Mouse (Mus musculus): ENCODE measurements around the gene Ptpre. TPM values are rescaled to one million over a fixed set of nuclear protein-coding genes. Genes with fewer than 3 reads are reported as not detected.

Gene Ptpre
- polyA plus RNA-seq, 1 experiment from 2014 or later = 3.4 TPM

DNA sequence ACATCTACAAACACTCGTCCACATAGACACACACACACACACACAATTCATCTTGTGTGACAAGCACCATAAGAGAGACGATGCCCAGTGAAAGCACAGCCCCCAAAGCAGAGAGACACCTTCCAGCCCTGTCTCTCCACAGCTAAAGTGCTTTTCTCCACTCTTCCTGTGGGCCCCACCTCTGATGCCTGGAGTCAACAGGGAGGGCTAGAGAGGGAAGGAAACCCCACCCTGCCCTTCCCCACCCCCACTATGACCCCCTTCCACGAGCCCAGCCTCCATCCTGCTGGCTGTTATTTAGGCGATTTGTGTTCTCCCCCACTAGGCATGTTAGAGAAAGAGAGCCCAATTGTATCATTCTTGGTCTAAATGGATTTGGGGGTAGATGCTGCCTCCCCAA, 49.1 kb downstream of the Ptpre start:
- no peaks in the 10 kb centered on the region for H3K36me3 ChIP-seq
- no peaks in the 10 kb centered on the region for H3K9me3 ChIP-seq
- no peak overlapping the region for H3K4me2 ChIP-seq (replicated peaks)
- ATAC-seq (replicated peaks) = no peak
- WGBS = 45% methylated on average over 4 of the region's 4 CpGs
- peaks cover 3% of the 10 kb centered on the region; the same call in 1 of the 2 replicates for H3K4me1 ChIP-seq
- H3K4me3 ChIP-seq = no peak overlapping the region
- no peak overlapping the region for H3K9ac ChIP-seq (replicated peaks)
- no peak overlapping the region for H3K27ac ChIP-seq (replicated peaks)
- no peaks in the 10 kb centered on the region for H3K27me3 ChIP-seq

DNA sequence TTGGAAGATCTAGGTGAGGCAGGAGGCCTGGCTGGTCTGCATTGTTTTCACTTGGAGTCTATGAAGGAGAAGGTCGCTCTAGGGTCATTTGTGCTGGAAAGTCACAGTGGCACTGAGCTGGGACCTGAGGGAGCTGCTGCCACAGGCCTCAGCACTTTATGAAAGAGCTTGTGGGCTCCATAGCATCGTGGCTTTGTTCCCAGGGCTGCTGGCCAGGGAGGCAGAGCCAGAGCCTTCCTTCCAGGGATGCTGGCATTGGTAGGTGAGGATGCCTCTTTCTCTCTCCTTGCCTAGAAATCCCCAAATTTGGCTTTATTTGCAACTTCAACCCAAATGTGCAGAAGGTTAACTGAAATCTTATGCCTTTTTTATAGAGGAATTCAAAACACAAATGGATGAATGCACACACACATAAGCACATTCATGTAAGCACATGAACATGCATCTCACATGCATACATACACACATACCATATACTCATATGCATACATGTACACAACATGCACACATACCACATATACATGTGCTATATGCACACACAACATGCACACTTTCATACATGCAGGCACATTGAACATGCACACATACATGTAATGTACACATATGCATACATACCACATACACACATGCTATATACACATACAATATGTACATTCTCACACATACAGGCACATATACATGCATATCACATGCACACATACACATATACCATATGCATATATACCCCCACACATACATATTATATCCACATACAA, 50.7 kb downstream of the Ptpre start:
- H3K27me3 ChIP-seq = no peaks in the 10 kb centered on the region
- no peak overlapping the region for H3K9ac ChIP-seq (replicated peaks)
- no peak for ATAC-seq (replicated peaks)
- H3K36me3 ChIP-seq = no peaks in the 10 kb centered on the region
- WGBS = 45% methylated on average over 2 of the region's 2 CpGs
- H3K27ac ChIP-seq (replicated peaks) = no peak overlapping the region
- peaks cover 3% of the 10 kb centered on the region; the same call in 1 of the 2 replicates for H3K4me1 ChIP-seq
- no peak overlapping the region for H3K4me3 ChIP-seq
- H3K9me3 ChIP-seq = no peaks in the 10 kb centered on the region
- no peak overlapping the region for H3K4me2 ChIP-seq (replicated peaks)

DNA sequence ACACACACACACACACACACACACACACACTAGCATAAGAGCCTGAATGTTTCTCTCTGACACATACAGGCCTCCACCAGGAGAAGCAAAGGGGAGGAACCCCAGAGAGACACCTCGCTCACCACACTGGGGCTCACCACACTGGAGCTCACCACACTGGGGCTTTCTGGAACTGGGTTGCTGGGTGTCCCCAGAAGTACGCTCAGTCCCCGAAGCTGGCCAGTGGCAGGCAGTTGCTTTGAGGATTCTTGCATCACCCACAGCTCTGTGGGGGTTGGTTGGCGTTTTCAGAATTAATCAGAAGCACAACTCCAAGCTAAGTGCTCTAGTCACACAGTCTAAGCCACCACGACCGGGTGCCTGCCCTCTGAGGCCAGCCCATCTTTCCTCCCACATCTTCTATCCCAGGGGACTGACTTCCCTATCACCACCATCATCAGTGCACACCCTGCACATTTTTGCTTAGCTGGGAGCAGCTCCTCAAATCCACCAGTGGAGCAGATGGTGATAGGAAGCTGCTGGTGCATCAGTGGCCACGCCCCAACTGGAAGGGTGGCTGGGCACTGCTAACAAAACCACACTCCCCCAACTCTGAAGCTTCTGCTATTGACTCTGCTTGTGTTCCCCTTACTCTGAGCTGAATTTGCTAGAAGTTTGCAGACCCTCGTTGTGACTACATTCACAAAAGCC, 51.5 kb downstream of the Ptpre start:
- no peak for ATAC-seq (replicated peaks)
- Histone ChIP-seq H3K9me3 (no peaks in the 10 kb centered on the region), H3K36me3 (no peaks in the 10 kb centered on the region), H3K4me2 (replicated peaks) (no peak overlapping the region), H3K4me3 (no peak overlapping the region), H3K27me3 (no peaks in the 10 kb centered on the region), H3K9ac (replicated peaks) (no peak overlapping the region), H3K27ac (replicated peaks) (no peak overlapping the region), H3K4me1 (peaks cover 3% of the 10 kb centered on the region; the same call in 1 of the 2 replicates)
- WGBS = 82% methylated on average over 8 of the region's 8 CpGs

DNA sequence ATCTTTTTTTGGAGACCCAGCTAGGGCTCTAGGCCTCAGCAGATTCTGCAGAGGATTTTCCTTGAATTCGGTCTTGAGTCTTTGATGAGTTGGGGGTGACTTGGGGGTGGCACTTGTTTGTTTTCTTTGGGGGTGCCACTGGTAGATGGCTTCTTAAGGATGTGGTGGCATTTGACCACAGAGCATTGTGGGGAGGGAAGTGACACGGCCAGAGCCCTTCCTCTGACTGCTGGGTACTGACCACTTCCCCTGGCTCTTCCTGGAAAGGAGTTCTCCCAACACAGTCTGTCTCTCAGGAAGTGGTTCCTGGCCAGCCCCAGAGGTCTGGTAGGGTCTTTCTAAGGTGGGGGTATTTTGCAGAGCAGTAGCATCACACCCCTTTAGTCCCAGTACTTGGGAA, 54.2 kb downstream of the Ptpre start:
- H3K4me3 ChIP-seq = no peak overlapping the region
- H3K9ac ChIP-seq (replicated peaks) = no peak overlapping the region
- WGBS = 94% methylated on average over 2 of the region's 2 CpGs
- no peaks in the 10 kb centered on the region for H3K27me3 ChIP-seq
- no peak for ATAC-seq (replicated peaks)
- no peak overlapping the region for H3K4me2 ChIP-seq (replicated peaks)
- no peaks in the 10 kb centered on the region for H3K9me3 ChIP-seq
- H3K27ac ChIP-seq (replicated peaks) = no peak overlapping the region
- H3K4me1 ChIP-seq = peaks cover 6% of the 10 kb centered on the region
- H3K36me3 ChIP-seq = no peaks in the 10 kb centered on the region

DNA sequence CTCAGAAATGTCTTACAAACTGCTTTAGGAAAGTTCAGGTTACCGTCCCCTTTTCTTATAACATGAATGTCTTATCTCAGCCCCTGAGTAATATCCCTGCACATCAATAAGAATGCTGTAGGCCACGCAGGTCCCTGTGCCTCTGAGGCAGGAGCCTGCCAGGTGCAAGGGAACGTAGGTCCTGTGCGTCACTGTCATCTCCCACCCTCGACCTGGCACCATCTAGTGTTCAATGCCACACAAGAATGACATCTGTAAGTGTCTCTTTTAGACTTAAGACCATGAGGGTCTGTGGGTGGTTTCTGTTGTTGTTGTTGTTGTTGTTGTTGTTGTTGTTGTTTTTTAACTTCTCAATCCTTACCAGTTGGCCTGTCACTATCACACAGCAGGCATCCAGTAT, 56.0 kb downstream of the Ptpre start:
- WGBS = 77% methylated on average over 5 of the region's 5 CpGs
- H3K27ac ChIP-seq (replicated peaks) = no peak overlapping the region
- H3K4me3 ChIP-seq = no peak overlapping the region
- no peaks in the 10 kb centered on the region for H3K27me3 ChIP-seq
- ATAC-seq (replicated peaks) = no peak
- no peak overlapping the region for H3K4me2 ChIP-seq (replicated peaks)
- no peaks in the 10 kb centered on the region for H3K36me3 ChIP-seq
- H3K4me1 ChIP-seq = peaks cover 15% of the 10 kb centered on the region
- no peak overlapping the region for H3K9ac ChIP-seq (replicated peaks)
- H3K9me3 ChIP-seq = no peaks in the 10 kb centered on the region

DNA sequence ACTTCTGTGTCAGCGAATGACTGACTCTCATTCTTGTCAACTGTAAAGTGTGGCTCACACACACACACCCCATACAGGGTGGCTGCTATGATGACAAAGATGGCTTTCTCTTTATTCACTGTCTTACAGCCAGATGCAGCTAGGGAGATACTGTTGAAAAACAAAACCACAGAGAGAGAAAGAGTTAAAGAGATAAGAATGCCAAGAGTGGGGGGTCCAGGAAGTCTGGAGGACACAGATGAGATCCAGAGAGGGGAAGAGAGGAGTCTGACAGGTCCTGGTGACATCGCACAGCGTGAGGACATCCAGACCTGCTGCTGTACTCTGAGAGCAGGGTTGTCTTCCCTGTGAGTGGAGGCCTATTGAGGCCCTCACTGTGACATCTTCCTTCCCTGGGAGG, 56.5 kb downstream of the Ptpre start:
- Histone ChIP-seq H3K9ac (replicated peaks) (no peak overlapping the region), H3K9me3 (no peaks in the 10 kb centered on the region), H3K4me3 (no peak overlapping the region), H3K4me2 (replicated peaks) (no peak overlapping the region), H3K27me3 (no peaks in the 10 kb centered on the region), H3K4me1 (peaks cover 15% of the 10 kb centered on the region), H3K27ac (replicated peaks) (no peak overlapping the region), H3K36me3 (no peaks in the 10 kb centered on the region)
- no peak for ATAC-seq (replicated peaks)
- 94% methylated on average over 3 of the region's 3 CpGs for WGBS

DNA sequence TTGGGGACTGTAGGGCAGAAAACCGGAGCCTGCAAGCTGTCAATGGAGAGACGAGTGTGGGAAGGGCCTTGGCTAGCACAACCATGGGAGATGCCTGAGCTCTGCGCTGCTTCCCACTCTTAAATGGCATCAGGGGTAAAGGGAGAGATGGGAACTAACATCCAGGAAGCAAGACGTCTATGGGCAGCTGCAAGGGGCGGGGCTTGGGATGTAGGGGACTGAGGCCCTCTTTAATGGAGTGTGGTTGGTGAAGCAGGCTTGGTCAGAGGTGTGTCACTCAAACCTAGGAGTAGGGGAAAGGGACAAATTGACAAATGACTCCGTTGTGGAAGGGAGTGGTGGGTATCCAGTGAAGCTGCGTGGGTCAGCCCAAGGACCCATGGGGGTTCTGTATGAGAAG, 57.4 kb downstream of the Ptpre start:
- Histone ChIP-seq H3K36me3 (no peaks in the 10 kb centered on the region), H3K9ac (replicated peaks) (no peak overlapping the region)
- 74% methylated on average over 7 of the region's 7 CpGs for WGBS

DNA sequence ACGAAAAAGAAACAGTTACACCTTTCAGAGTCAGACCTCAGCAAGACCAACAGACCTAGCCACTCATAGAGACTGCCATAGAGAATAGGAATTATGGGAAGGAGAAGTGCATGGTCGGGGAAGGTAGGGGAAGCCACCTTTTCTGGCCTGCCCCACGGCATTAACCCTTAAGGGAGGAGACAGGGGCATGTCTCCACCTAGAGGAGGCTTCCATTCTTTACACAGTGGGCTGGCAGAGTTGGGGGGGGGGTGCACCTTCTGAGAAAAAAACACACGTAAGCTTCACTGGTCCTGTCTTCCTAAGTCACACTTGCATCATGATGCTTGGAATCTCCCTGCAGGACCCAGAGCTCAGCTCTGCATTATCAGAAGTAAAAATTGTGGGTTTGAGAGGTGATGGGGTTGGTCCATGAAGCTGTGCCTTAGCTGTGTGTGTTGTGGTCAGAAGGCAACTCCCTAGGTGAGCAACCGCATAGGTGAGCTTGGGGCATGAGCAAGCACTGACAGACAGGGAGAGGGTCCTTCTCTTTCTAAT, 58.4 kb downstream of the Ptpre start:
- H3K9me3 ChIP-seq = no peaks in the 10 kb centered on the region
- H3K4me1 ChIP-seq = peaks cover 15% of the 10 kb centered on the region
- ATAC-seq (replicated peaks) = no peak
- no peak overlapping the region for H3K27ac ChIP-seq (replicated peaks)
- no peak overlapping the region for H3K9ac ChIP-seq (replicated peaks)
- H3K27me3 ChIP-seq = no peaks in the 10 kb centered on the region
- H3K4me2 ChIP-seq (replicated peaks) = no peak overlapping the region
- 45% methylated on average over 5 of the region's 5 CpGs for WGBS
- no peak overlapping the region for H3K4me3 ChIP-seq
- H3K36me3 ChIP-seq = no peaks in the 10 kb centered on the region

More for the DNA sequence above, 57.4 kb downstream of the Ptpre start:
- Histone ChIP-seq H3K4me2 (replicated peaks) (no peak overlapping the region), H3K27ac (replicated peaks) (no peak overlapping the region), H3K9me3 (no peaks in the 10 kb centered on the region), H3K4me3 (no peak overlapping the region), H3K27me3 (no peaks in the 10 kb centered on the region), H3K4me1 (peaks cover 15% of the 10 kb centered on the region)
- ATAC-seq (replicated peaks) = no peak

DNA sequence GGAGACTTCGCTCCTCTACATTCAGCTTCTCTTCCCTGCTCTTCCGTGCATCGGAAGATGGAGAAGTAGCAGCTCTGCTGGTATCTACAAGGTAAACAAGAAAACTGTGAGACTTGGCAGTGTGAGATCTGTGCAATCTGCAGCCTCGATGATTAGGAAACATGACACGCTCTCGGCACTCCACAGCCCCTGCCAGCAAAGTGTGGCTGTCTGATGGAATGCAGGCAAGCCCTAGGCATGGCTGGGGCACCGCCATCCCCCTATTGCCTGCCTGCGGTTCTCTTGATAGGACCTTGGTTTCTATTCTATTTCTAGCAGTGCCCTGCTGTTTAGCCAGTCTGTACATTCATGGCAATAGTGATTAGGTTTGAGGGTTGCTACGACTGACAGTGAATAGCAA, 59.7 kb downstream of the Ptpre start:
- Histone ChIP-seq H3K27me3 (no peaks in the 10 kb centered on the region), H3K4me3 (no peak overlapping the region), H3K36me3 (no peaks in the 10 kb centered on the region), H3K4me1 (peaks cover 15% of the 10 kb centered on the region), H3K9ac (replicated peaks) (no peak overlapping the region), H3K4me2 (replicated peaks) (no peak overlapping the region), H3K9me3 (no peaks in the 10 kb centered on the region), H3K27ac (replicated peaks) (peak overlapping the region; percentile 43; the same call in 1 of the 2 replicates)
- ATAC-seq (replicated peaks) = no peak; the same call in 1 of the 2 replicates
- 41% methylated on average over 9 of the region's 9 CpGs for whole genome bisulfite sequencing

DNA sequence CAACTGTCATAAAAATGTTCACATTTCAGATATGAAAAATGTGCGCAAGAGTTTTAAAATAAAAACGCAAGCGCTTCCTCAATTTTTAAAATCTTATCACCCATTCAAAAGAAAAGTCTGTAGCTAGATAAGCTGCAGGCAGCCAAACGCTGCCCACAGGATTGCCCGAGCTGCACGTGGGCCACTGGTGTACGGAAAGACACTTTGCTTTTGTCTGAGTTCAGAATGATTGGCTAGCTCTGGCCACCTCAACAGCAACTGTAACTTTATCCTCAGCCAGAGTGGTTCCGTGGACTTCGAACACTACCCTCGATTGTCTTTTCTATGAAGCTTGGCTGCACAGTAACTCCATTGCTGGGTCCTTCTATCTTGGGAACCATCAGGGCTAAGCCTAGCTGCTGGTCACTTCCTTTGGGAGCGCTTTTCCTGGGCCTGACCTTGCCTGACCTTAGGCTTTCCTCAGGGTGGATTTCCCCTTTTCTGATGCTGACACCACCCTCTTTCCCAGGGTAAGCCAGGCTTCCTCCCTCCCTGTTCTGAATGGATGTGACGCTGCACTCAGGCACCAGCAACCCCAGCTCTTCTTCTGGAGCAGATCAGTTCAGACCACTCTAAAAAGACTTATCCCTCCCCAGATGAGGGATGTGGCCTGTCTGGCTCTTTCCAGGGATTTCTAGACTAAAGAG, 60.5 kb downstream of the Ptpre start:
- ATAC-seq (replicated peaks) = no peak
- H3K36me3 ChIP-seq = no peaks in the 10 kb centered on the region
- H3K27me3 ChIP-seq = no peaks in the 10 kb centered on the region
- no peak overlapping the region for H3K4me3 ChIP-seq
- WGBS = 73% methylated on average over 12 of the region's 12 CpGs
- peaks cover 15% of the 10 kb centered on the region for H3K4me1 ChIP-seq
- no peak overlapping the region for H3K27ac ChIP-seq (replicated peaks)
- no peaks in the 10 kb centered on the region for H3K9me3 ChIP-seq
- H3K4me2 ChIP-seq (replicated peaks) = no peak overlapping the region
- H3K9ac ChIP-seq (replicated peaks) = no peak overlapping the region

DNA sequence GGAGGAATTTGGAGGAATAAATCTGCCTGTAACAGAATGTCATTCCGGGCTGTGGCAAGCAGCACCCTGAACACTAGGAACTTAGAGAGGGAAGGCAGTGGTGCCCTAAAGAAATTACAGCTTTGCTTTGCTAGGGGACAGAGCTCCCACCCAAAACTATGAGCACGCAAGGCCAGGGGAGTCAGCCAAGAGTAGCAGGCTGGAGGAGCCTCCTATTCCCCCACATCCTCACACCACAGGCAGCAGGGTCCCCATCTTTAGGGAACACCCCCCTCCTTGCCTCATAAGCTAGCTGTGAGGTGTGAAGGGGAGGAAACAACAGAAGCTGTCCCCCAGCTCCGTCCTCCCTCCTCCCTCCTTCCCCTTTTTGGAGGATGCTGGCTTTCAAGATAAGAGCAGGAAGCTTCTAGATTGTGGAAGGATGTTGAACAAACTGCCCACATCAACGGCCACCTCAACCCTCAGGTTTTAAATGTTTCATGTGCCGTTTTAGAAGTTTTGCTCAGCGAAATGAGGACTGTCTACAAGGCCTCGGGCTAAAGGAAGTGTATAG, 61.1 kb downstream of the Ptpre start:
- no peak overlapping the region for H3K4me3 ChIP-seq
- 71% methylated on average over 7 of the region's 7 CpGs for WGBS
- H3K27ac ChIP-seq (replicated peaks) = no peak overlapping the region
- H3K27me3 ChIP-seq = no peaks in the 10 kb centered on the region
- H3K9ac ChIP-seq (replicated peaks) = no peak overlapping the region
- no peaks in the 10 kb centered on the region for H3K9me3 ChIP-seq
- no peaks in the 10 kb centered on the region for H3K36me3 ChIP-seq
- no peak for ATAC-seq (replicated peaks)
- H3K4me1 ChIP-seq = peaks cover 15% of the 10 kb centered on the region
- H3K4me2 ChIP-seq (replicated peaks) = no peak overlapping the region

DNA sequence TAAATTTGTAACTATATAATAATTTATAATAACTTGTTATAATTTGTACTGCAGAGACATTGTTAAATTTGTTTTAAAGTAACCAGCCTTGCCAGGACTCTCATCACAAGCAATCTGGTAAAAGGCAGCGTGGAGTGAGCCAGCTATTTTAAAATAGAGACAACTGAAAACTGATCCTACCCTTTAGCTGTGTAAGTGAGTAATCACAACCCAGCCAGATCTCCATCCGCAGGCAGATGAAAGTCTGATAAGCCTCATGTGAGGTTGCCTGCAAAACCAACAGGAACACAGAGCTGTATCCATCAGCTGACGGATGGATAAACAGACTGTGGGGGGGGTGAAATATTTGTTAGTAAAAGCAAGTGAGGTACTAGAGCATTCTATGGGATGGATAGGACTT, 62.8 kb downstream of the Ptpre start:
- WGBS = 84% methylated on average over 3 of the region's 3 CpGs
- Histone ChIP-seq H3K27me3 (no peaks in the 10 kb centered on the region), H3K27ac (replicated peaks) (no peak overlapping the region), H3K9me3 (no peaks in the 10 kb centered on the region), H3K4me3 (no peak overlapping the region), H3K36me3 (no peaks in the 10 kb centered on the region), H3K4me1 (peaks cover 15% of the 10 kb centered on the region), H3K4me2 (replicated peaks) (no peak overlapping the region), H3K9ac (replicated peaks) (no peak overlapping the region)
- no peak for ATAC-seq (replicated peaks)
